Mouse (Mus musculus) cerebellum, adult 11-12 months (tissue): Measurements from ENCODE around the gene Rad9b.

Experiments
- DNase-seq: peaks from one replicate; pipeline ENCODE4 v3.0.0; 2022

Gene Rad9b

DNA sequence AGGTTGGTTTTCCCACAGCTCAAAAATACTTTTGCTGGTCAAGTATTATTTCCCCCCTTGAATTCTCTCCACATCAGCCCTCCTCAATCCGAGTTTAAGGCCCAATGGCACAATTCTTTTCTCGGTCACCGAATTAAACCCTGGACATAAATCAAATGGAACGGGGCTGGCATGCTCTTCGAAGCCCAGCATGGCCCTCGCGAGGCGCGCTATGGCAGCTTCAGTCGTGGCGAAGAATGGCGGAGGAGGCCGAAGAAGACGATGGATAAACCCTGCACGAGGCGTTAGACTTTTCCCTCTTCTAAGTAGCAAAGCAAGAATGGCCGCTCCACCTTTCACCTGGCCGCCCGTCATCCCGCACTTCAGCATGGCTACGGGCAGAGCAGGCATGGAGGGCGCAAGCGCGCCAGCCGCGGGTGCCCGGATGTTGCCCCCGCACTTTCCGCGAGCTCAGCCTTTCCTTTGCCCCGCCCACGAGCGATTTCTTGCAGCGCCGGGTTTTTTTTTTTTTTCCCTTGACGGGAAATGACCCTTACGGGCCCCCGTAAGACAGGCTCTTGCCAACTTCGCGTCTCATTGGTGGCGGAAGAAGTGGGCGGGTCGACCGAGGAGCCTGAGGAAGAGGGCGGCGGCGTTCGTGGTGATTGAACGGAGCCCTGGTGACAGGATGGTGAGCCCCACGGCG is at the start of gene Rad9b, which contains the start of gene Vps29:
TSS of gene Rad9b (minus strand) at position 427 of the 685 bp plus-strand sequence.
TSS of gene Vps29 (plus strand) at position 563 of the 685 bp plus-strand sequence.
- peak; percentile 97 for DNase-seq

- no peak for DNase-seq
Observed at GRCm38 (mm10) chr5:122403362-122403761, 49.3 kb upstream of the Rad9b start.

- no peak for DNase-seq
Observed at GRCm38 (mm10) chr5:122402772-122403171, 48.7 kb upstream of the Rad9b start.

DNA sequence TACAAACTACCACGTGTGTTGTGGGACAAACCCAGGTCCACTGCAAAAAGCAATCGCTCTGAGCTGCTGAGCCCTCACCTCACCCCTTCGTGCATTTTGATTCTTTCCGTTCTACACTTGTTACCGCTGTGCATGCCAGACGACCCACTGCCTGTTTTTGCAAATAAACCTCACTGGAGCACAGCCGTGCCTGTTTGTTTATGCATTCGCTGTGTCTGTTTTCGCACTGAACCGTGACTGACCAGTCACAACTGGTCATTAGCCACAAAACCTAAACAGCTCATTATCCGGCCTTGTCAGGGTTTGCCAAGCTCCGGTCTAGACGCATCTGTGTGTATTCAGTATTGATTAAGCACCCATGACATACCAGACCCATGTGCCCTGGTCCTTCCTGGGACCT is 48.1 kb upstream of the Rad9b start:
- no peak for DNase-seq

- DNase-seq = peak; percentile 71
Observed at GRCm38 (mm10) chr5:122401303-122401640, 47.2 kb upstream of the Rad9b start.

GRCm38 (mm10) chr5:122400628-122401302 is 46.7 kb upstream of the Rad9b start:
- no peak for DNase-seq

GRCm38 (mm10) chr5:122399871-122400270 is 45.8 kb upstream of the Rad9b start:
- DNase-seq = no peak

- DNase-seq = no peak
Observed at GRCm38 (mm10) chr5:122397495-122397894, 43.5 kb upstream of the Rad9b start.

DNA sequence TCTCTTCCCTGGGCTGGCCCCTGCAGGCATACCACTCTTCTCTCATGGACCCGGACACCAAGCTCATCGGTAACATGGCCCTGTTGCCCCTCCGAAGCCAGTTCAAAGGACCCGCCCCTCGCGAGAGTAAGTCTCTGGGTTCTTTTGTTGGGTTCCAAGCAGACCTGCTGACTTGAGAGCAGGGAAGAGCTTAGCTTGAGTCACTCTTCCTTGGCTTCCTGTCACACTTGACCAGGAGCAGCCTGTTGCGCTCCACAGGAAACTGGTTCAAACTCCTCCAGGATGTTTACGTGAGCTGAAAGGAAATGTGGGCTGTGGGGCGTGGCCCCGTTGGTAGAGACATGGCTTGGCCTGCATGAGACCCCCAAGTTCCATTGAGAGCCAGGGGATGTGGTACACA is 42.8 kb upstream of the Rad9b start:
- DNase-seq = no peak

GRCm38 (mm10) chr5:122393887-122394286 is 39.9 kb upstream of the Rad9b start:
- DNase-seq = peak; percentile 65

GRCm38 (mm10) chr5:122392227-122393004 is 38.4 kb upstream of the Rad9b start:
- no peak for DNase-seq

DNA sequence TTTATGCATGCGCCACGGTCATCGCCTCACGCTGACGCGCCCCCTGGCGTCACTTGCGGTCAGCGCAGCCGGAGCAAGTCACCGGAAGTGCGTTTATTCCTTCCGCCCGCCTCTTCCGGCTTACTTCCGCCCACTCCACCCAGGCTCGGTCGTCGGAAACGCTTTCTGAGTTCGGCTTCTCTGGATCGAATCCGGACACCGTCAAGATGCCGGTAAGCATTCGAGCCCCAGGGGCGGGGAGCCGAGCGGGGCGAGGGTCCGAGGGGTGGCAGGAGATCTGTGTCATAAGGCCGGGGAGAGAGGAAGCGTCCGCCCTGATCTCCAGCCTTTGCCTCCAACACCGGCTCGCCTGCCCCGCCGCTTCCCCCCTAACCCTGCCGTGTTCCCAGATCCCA is 37.8 kb upstream of the Rad9b start, which contains the start of gene Arpc3:
TSS of gene Arpc3 (plus strand) at position 93 of the 395 bp plus-strand sequence.
- DNase-seq = peak; percentile 88

DNA sequence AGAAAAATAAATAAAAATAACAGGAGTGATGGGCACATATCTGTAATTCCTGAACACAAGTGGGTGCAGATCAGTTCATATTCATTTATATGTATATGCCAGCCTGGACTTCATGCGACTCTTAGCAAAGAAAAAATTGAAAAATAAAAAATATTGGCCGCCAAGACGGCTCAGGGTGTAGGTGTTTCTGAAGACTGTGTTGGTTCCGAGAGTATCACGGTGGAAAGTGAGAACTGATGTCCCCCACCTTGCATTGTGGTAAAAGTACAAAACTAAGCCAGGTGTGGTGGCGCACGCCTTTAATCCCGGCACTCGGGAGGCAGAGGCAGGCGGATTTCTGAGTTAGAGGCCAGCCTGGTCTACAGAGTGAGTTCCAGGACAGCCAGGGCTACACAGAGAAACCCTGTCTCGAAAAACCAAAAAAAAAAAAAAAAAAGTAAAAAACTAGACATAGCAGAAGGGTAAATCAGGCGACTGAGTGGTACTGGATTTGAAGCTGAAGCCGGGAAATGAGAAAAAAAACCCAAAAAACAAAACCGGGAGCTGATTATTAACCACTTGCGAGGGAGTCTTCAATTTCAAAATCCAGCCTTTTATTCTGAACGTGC is 37.2 kb upstream of the Rad9b start:
- no peak for DNase-seq

GRCm38 (mm10) chr5:122390671-122391070 is 36.6 kb upstream of the Rad9b start:
- no peak for DNase-seq

DNA sequence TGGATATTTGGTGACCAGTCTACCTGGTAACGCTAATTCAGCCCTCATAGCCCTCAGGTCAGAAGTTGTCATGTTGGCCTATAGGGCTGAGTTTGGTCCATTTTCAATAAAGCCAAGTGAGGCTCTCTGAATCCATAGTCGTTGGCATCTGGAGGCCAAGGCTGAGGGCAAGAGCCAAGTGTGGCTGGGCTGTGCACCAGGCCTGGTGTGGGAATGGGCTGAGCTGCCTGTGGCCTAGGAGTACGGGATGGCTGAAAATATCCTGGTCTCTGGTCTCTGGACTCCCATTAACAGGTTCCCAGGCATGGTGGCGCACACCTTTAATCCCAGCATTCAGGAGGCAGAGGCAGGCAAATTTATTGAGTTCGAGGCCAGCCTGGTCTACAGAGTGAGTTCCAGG is 36.0 kb upstream of the Rad9b start:
- DNase-seq = no peak

GRCm38 (mm10) chr5:122379374-122380155 is 25.5 kb upstream of the Rad9b start:
- peak; percentile 84 for DNase-seq

DNA sequence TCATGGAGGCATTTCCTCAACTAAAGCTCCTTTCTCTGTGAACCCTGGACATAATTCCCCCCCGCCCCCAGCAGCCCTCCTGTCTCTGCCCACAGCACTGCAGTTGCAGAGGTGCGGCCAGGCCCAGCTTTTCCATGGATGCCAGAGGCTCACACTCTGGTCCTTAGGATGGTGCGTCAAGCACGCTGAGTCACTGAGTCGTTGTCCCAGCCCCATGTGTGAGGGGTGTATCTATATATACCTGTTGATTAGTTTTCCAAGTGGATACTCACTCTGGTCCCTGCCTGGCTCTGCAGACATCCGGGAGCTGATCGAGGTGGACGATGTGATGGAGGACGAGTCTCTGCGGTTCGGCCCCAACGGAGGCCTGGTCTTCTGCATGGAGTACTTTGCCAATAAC is 24.1 kb upstream of the Rad9b start:
- DNase-seq = no peak

DNA sequence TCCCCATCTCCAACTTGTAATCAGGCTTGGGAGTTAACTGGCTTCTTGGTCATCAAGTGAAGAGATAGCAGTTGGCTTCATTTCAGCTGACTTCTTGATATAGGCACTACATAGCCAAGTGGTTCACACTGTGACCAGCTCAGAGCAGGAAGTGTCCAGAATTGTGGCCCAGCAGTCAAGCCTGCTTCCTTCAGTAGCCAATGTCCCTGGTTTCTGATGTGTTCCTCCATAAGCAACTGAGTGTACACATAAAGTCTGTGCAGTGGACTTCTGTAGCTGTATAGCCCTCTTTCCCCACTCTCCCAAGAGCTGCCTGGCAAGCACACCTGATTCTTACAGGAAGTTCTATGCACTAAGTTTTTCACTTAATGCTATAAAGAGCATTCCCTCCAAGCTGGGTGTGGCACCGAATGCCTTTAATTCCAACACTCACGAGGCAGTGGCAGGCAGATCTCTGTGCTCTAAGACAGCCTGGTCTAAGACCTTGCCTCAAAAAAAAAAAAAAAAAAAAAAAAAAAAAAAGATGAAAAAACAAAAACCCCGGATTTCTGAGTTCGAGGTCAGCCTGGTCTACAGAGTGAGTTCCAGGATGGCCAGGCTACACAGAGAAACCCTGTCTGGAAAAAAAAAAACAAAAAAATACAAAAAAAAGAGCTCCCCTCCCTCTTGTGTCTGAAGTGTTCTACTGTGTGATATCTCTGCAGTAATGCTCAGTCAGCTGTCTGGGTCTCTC is 23.2 kb upstream of the Rad9b start:
- no peak for DNase-seq

DNA sequence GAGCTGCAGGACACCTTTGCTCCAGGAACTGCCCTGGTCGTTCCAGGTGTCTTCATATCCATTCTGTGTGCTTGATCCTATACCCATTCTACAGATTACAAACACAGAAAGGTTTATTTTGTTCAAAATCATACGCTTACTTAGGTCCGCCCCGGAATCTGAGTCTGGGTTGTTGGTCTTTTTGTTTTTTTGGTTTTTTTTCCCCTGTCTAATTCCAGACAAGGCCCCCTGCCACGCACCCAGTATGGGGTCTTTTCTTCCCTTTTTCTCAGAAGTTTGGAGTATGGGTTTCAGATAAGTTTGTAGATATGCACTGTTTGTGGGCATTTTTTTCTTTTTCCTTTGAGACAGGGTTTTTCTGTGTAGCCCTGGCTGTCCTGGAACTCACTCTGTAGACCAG is 18.8 kb upstream of the Rad9b start:
- no peak for DNase-seq

- peak; percentile 99 for DNase-seq
Observed at GRCm38 (mm10) chr5:122372192-122372769, 18.2 kb upstream of the Rad9b start, which contains the start of gene Fam216a. TSS of gene Fam216a (minus strand) at chr5:122372364.

DNA sequence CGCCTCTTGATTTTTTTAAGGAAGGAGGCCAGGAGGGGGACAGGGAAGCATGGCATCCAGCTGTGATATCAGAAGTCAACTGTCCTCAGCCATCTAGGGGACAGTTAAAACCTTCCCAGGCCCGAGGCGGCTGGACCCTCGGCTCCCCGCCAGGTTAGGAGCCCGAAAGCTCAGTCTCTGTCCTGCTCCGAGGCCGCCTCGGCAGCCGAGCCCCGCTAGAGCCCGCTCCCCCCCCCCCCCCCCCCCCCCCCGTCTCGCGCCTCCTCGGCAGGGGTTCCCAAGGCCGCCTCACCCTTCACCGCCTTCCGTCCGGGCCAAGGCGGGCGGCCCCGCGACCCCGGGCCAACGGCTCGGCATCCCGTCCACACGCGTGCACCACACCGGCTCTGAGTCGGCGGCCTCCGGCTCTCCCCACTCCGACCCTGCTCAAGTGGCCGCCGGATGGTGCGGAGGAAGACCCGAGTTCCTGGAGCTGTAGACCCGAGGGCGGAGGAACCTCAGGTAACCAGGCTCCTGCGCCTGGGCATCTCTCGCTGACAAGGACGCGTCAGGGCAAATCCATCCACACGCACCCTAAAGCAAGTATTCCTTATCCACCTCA is 17.7 kb upstream of the Rad9b start, which contains the start of gene Gpn3:
TSS of gene Gpn3 (plus strand) at position 286 of the 601 bp plus-strand sequence.
- no peak for DNase-seq
